Mouse (Mus musculus): ENCODE data around the gene Mipep. TPM values are rescaled to one million over a fixed set of nuclear protein-coding genes. Genes with fewer than 3 reads are reported as not detected.

Mipep gene
- polyA plus RNA-seq, 1 experiment = 18.5 TPM

DNA sequence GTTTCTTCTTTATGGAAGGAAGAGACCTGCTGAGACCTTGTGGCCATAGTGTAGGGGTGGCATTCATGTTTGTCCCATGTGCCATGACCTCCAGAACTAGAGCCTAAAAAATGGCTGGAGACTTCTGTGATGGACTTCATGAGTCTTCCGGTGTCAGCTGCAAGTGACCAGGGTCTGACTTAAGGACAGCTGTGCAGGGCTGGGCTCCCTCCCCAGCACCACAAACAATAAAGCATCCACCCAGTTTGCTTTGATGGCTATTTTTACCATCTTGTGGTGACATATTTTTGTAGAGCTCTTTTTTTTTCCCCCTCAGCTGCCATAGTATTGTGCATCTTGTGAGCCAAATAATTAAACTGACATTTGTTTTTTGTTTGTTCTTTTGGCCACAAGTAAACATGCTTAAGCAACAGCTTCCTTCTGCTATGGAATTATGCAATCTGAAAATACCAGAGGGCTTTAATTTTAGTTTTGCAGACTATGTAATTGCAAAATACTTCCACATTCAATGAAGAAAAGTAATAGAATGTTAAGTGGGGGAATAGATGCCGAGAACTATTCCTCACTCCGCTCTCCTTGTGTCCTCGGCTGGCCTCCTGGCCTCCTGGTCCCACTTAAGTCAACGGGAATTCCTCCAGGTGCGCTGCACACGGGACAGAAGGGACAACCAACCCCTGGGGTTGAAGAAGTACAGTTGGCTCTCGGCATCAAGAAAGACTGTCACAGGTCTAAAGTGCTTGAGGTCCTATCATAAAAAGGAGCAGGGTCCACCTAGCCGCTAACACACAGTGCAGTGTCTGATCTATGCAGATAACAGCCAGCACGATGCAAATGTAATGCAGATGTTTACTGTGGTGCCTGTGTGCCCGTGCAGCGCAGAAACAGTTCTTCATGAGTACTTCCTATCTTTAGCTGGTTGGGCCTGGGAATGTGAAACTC lies 126.4 kb downstream of the Mipep start:
- no peaks in the 10 kb centered on the region for H3K4me1 ChIP-seq (ENCODE audit: control insufficient read depth, insufficient read depth, low read length)
- TF ChIP-seq POLR2A (IDR thresholded peaks at IDR 0.05; ENCODE audit: extremely low read depth, insufficient read depth, low read length) (no peak), CTCF (IDR thresholded peaks at IDR 0.05; ENCODE audit: extremely low read depth, insufficient read depth, low read length) (no peak)
- no peak overlapping the region for H3K4me3 ChIP-seq (ENCODE audit: insufficient read depth, low read length)
- no peak overlapping the region for H3K27ac ChIP-seq (ENCODE audit: insufficient read depth, low read length)

- Histone ChIP-seq H3K4me1 (ENCODE audit: control insufficient read depth, insufficient read depth, low read length) (no peaks in the 10 kb centered on the region), H3K27ac (ENCODE audit: insufficient read depth, low read length) (no peak overlapping the region), H3K4me3 (ENCODE audit: insufficient read depth, low read length) (no peak overlapping the region)
- TF ChIP-seq POLR2A (IDR thresholded peaks at IDR 0.05; ENCODE audit: extremely low read depth, insufficient read depth, low read length) = no peak
These were observed 128.7 kb downstream of the Mipep start for GRCm38 (mm10) chr14:60912981-60913468.

DNA sequence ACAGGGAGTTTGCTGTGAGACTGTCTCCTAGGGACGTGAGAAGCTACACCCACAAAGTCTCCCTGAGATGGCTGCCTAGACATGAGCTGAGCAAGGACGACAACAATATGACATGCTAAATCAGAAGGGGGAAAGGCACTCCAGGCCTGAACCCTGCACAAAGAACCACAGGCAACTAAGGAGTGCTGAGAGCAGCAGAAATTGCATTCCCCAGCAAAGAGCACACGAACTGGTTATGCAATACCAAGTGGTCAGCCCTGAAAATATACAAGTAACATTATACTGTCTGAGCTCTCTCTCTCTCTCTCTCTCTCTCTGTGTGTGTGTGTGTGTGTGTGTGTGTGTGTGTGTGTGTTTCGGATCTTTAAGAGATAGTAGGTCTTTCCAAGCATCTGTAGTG lies 132.3 kb downstream of the Mipep start:
- no peak overlapping the region for H3K27ac ChIP-seq (ENCODE audit: insufficient read depth, low read length)
- no peaks in the 10 kb centered on the region for H3K4me1 ChIP-seq (ENCODE audit: control insufficient read depth, insufficient read depth, low read length)
- TF ChIP-seq POLR2A (IDR thresholded peaks at IDR 0.05; ENCODE audit: extremely low read depth, insufficient read depth, low read length) = no peak
- TF ChIP-seq CTCF (IDR thresholded peaks at IDR 0.05; ENCODE audit: extremely low read depth, insufficient read depth, low read length) = no peak
- H3K4me3 ChIP-seq (ENCODE audit: insufficient read depth, low read length) = no peak overlapping the region

- no peaks in the 10 kb centered on the region for H3K4me1 ChIP-seq (ENCODE audit: control insufficient read depth, insufficient read depth, low read length)
- TF ChIP-seq CTCF (IDR thresholded peaks at IDR 0.05; ENCODE audit: extremely low read depth, insufficient read depth, low read length) = no peak
- TF ChIP-seq POLR2A (IDR thresholded peaks at IDR 0.05; ENCODE audit: extremely low read depth, insufficient read depth, low read length) = no peak
- no peak overlapping the region for H3K4me3 ChIP-seq (ENCODE audit: insufficient read depth, low read length)
- H3K27ac ChIP-seq (ENCODE audit: insufficient read depth, low read length) = no peak overlapping the region
These were observed 141.6 kb downstream of the Mipep start for GRCm38 (mm10) chr14:60926011-60926410.

DNA sequence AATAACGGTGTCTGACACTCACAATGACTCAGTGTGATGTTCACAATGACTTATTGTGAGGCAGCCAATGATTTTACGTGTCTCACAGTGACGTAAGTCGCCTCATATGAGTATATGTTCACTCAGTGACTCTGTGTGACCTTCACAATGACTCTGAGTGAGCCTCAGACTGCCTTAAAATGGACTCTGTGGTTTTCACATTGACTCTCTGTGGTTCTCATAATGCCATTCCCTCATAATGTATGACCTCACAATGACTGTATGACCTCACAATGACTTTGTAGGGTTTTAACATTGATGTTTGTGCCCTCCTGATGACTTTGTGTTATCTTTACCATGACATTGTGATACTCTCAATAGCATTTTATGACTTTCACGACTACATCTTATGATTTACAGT lies 151.3 kb downstream of the Mipep start:
- TF ChIP-seq CTCF (IDR thresholded peaks at IDR 0.05; ENCODE audit: extremely low read depth, insufficient read depth, low read length) (no peak), POLR2A (IDR thresholded peaks at IDR 0.05; ENCODE audit: extremely low read depth, insufficient read depth, low read length) (no peak)
- H3K4me3 ChIP-seq (ENCODE audit: insufficient read depth, low read length) = no peak overlapping the region
- H3K4me1 ChIP-seq (ENCODE audit: control insufficient read depth, insufficient read depth, low read length) = no peaks in the 10 kb centered on the region
- H3K27ac ChIP-seq (ENCODE audit: insufficient read depth, low read length) = no peak overlapping the region

DNA sequence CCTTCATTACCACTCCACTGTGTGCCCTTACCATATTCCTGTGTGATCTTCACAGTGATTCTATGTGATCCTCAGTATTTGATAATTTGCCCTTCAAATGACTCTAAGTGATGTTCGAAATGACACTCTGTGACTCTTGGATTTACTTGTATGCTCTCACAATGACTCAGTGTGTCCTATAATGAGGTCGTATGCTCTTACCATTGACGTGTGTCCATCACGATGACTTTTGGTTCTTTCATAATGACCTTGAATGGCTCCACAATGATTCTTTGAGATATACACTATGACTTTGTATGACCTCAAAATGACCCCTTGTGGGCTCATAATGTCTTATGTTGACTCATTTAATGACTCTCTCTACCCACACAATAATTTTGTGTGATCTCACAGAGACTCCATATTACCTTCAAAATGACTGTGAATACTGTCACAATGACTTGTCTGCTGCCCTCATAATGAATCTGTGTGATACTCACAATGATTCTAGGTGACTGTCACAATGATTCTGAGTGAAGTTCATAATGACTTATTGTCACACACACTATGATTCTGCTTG lies 153.2 kb downstream of the Mipep start:
- TF ChIP-seq POLR2A (IDR thresholded peaks at IDR 0.05; ENCODE audit: extremely low read depth, insufficient read depth, low read length) = no peak
- no peak for TF ChIP-seq CTCF (IDR thresholded peaks at IDR 0.05; ENCODE audit: extremely low read depth, insufficient read depth, low read length)
- H3K27ac ChIP-seq (ENCODE audit: insufficient read depth, low read length) = no peak overlapping the region
- no peak overlapping the region for H3K4me3 ChIP-seq (ENCODE audit: insufficient read depth, low read length)
- no peaks in the 10 kb centered on the region for H3K4me1 ChIP-seq (ENCODE audit: control insufficient read depth, insufficient read depth, low read length)

Other genes with a start within 250 kb of the Mipep start
- 5.1 and 6.1 TPM in 2 replicates for gene Spata13, start 150.6 kb upstream of the Mipep start, polyA plus RNA-seq (2012; rRNA removed)
- 0.31 and 0.36 TPM in 2 replicates for gene C1qtnf9, start 16.4 kb upstream of the Mipep start, polyA plus RNA-seq (2012; rRNA removed)

Measured in cortical plate, adult 2 months (tissue).